ENCODE assay signal across 24 mouse cellular contexts in genomic region chr11:45140490-45140889, GRCm38 (mm10).
DNase-seq lines count a peak whose midpoint lies in the region; ATAC-seq lines count a peak whose summit lies in the region.
"Had no signal": no experiment of that assay in that cellular context is flagged by ENCODE, and none has a peak within 500 bp of the region (broad histone marks: within the 10 kb centered on the region; RNA-seq: fewer than 3 reads in every experiment).

No protein-coding gene starts in this region.

- peak; percentile 15 for DNase-seq in A20 (ENCODE audit: low read depth, low spot score)
- DNase-seq in B cell, adult 2 months, result peak; percentile 30 to 47
- peak; percentile 74 for DNase-seq in splenic B cell, adult 2 months (ENCODE audit: low read depth, low spot score)
- DNase-seq in liver, result no peak
- no peak for DNase-seq in heart, adult 9 months (ENCODE audit: low spot score in 2 of 2)
- DNase-seq: adrenal gland, adult 8-10 months; adrenal gland, postnatal 14 days; adrenal gland, postnatal 36 days; cerebellum, adult 11-12 months; cerebellum, adult 2 months; cerebellum, adult 9-10 months; cerebellum, postnatal 10 days; cerebellum, postnatal 25 days had no signal

- no peaks in the 10 kb centered on the region for H3K27me3 ChIP-seq in splenic B cell, adult 2 months (ENCODE audit: control insufficient read depth, insufficient read depth, low read length, poor library complexity, severe bottlenecking)
- H3K27me3 ChIP-seq: embryonic facial prominence, embryonic 12.5 days; forebrain, embryonic 12.5 days; Patski had no signal

- H3K36me3 ChIP-seq in splenic B cell, adult 2 months (ENCODE audit: control insufficient read depth, insufficient read depth, low read length, poor library complexity, severe bottlenecking), result no peaks in the 10 kb centered on the region
- H3K36me3 ChIP-seq: embryonic facial prominence, embryonic 10.5 days; embryonic facial prominence, embryonic 12.5 days; forebrain, embryonic 10.5 days; forebrain, embryonic 12.5 days; G1E had no signal

- 0 out of 2 replicates have a peak, but pooled peaks have one; percentile 51 for ATAC-seq in megakaryocyte, adult 5-6 weeks (ENCODE audit: poor library complexity, severe bottlenecking)
- ATAC-seq in erythroblast, adult 5-6 weeks (replicated peaks; ENCODE audit: low FRiP score, poor library complexity, severe bottlenecking), result no peak
- ATAC-seq: activated CD4-positive, CD25-positive, alpha-beta regulatory T cell, adult 4 months; forebrain, embryonic 14.5 days; forebrain, embryonic 16.5 days; Patski had no signal

Comparison
In these comparisons a context has a peak if more than half of its experiments do, and no peak if none do; other contexts are left out.
1. DNase-seq: peak in A20 (single experiment), B cell, adult 2 months (2 of 2) and splenic B cell, adult 2 months (single experiment); none in liver (single experiment) and heart, adult 9 months (0 of 2).